Mouse (Mus musculus): ENCODE results near the gene Serpina3m. TPM values are rescaled to one million over a fixed set of nuclear protein-coding genes. Genes with fewer than 3 reads are reported as not detected.
"Not testable (repeated sequence)": the region's sequence is repeated elsewhere in the genome, so short reads cannot be mapped to it uniquely, and the experiment has no call there.

Gene Serpina3m
- polyA plus RNA-seq, 1 experiment from 2014 or later, result not detected

DNA sequence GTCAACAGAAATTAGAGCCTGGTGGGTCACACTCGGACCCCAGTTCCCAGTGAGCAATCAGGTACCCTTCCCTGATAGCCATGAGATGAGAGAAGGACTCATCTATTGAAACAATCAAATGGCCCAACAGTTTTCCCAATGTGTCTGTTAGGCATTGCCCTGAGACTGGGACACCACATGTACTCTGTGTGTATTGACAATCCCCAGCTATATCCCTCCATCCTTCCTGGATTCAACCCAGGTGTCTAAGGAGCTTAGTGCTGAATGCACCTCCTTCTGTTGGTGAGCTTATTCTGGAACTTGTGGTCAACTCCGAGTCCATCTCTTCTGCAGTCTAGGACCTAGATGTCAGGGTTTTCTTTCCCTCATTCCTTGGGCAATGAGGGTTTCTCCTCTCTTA lies 8.8 kb downstream of the Serpina3m start:
- WGBS, result 85% methylated on average over 2 of the region's 2 CpGs
- no peak overlapping the region for H3K27ac ChIP-seq

DNA sequence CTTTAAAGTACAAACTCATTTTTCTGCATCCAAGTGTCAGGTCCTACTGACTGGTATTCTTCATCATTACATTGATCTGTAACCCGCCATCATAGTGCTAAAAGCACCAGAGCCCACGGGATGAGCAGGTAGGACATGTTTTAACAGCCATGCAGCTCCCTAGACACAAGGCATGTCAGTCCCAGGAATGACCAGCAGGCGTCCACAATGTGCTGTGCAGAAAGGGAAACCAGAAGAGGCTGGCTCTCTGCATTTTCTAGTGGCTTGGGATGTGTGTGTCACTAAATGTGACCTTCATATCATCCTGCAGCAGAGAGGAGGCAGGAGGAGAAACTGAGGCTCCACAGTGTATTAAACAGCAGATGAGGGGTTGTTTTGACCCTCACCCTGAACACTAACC lies 13.5 kb downstream of the Serpina3m start:
- H3K27me3 ChIP-seq; H3K4me1 ChIP-seq (replicated peaks); H3K27ac ChIP-seq; H3K4me3 ChIP-seq; H3K36me3 ChIP-seq; H3K9ac ChIP-seq; ATAC-seq (ENCODE audit: low FRiP score); H3K9me3 ChIP-seq; H3K4me2 ChIP-seq: not testable (repeated sequence)
- 45% methylated on average over 3 of the region's 3 CpGs for WGBS

More for the DNA sequence above, 8.8 kb downstream of the Serpina3m start:
- Histone ChIP-seq H3K9ac (no peak overlapping the region), H3K4me3 (no peak overlapping the region), H3K9me3 (no peaks in the 10 kb centered on the region), H3K27me3 (no peaks in the 10 kb centered on the region), H3K4me2 (no peak overlapping the region), H3K36me3 (no peaks in the 10 kb centered on the region), H3K4me1 (replicated peaks) (no peaks in the 10 kb centered on the region)
- ATAC-seq (ENCODE audit: low FRiP score), result no peak

DNA sequence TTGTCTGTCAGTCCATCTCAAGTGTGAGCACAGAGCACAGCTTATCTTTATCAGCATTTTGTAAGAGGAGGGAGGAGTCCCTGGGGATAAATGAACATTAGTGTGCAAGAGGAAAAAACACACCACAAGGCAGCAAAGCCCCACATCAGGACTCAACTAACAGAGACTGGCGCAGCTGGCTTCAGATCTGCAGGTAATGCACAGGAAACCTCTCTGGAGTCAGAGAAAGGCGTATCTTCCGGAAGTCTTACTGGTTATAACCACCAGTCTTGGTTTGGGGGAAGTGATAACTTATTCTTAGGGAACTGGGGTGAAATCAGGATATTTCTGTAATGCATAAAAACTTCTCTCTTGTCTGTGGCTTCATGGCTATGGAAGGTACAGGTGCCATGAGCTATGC lies 17.7 kb downstream of the Serpina3m start:
- H3K27me3 ChIP-seq, result no peaks in the 10 kb centered on the region
- no peak overlapping the region for H3K4me3 ChIP-seq
- WGBS, result 91% methylated on average over 3 of the region's 3 CpGs
- no peaks in the 10 kb centered on the region for H3K9me3 ChIP-seq
- no peak overlapping the region for H3K27ac ChIP-seq
- no peak overlapping the region for H3K4me2 ChIP-seq
- no peaks in the 10 kb centered on the region for H3K4me1 ChIP-seq (replicated peaks)
- H3K36me3 ChIP-seq, result no peaks in the 10 kb centered on the region
- no peak for ATAC-seq (ENCODE audit: low FRiP score)
- no peak overlapping the region for H3K9ac ChIP-seq

DNA sequence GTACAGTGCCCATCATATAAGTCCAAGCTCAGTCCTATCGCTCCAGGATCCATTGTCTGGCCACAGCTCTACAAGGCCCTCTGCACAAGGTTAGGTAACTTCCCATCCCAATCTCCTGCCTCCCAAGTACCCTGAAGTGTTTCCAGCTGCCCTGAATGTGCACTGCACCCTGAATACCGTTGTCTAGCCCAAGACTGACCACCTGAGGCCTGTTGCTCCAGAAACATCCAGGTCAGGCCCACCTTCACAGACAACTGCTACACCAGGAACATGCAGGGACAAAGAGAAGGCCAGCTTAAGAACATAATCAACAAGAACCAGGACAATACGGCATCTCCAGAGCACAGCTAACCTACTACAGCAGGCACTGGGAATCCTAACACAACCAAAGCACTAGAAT lies 31.7 kb downstream of the Serpina3m start:
- no peak for ATAC-seq (ENCODE audit: low FRiP score)
- Histone ChIP-seq H3K4me1 (replicated peaks) (no peaks in the 10 kb centered on the region), H3K9me3 (no peaks in the 10 kb centered on the region), H3K4me3 (no peak overlapping the region), H3K4me2 (no peak overlapping the region), H3K27me3 (no peaks in the 10 kb centered on the region), H3K9ac (no peak overlapping the region), H3K27ac (no peak overlapping the region), H3K36me3 (no peaks in the 10 kb centered on the region)
- WGBS, result 86% methylated on average over 3 of the region's 3 CpGs

DNA sequence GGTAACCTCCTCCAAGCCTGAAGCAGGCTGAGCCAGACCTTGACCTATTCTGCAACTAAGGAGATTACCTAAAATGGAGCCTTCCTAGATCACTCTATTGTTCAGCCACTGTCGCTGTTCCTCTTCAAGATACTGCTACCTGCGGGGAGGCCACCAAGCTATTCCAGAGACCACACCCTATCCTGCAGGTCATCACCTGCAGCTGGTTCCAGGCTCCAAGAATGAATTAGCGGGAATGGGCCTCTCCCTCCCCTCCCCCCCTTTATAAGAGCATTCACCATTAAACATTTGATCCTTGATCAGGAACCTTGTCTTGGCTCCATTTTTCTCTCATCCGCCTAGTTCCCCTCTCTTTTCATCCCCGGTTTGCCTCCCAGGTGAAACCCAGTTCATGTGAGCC lies 38.9 kb downstream of the Serpina3m start:
- H3K4me1 ChIP-seq (replicated peaks); H3K9ac ChIP-seq; H3K4me2 ChIP-seq; H3K27ac ChIP-seq; H3K4me3 ChIP-seq; ATAC-seq (ENCODE audit: low FRiP score); H3K27me3 ChIP-seq; H3K36me3 ChIP-seq; H3K9me3 ChIP-seq: not testable (repeated sequence)
- 79% methylated on average over 5 of the region's 5 CpGs for WGBS

DNA sequence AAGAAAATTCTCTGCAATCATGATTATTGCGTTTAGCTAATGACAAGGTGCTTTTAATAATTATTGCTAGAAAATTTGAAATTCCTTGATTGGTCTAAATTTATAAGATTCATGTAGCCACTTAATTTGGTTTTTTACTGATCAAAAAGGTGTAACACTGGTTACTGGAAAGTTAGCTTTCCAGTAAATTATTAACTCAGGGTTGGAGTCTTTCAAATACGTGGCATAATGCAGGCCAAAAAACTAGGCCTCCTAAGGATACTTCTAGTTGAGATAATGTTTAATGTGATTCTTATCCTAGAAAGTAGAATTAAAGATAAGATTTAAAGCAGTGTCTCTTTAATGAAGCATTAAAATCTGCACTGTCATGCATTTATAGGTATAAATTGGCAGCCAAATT lies 40.1 kb downstream of the Serpina3m start:
- not testable (repeated sequence) for H3K27ac ChIP-seq; H3K27me3 ChIP-seq; H3K4me2 ChIP-seq; H3K9me3 ChIP-seq; H3K4me1 ChIP-seq (replicated peaks); H3K4me3 ChIP-seq; H3K9ac ChIP-seq; H3K36me3 ChIP-seq; ATAC-seq (ENCODE audit: low FRiP score)
- WGBS, result 74% methylated on average over 2 of the region's 2 CpGs

DNA sequence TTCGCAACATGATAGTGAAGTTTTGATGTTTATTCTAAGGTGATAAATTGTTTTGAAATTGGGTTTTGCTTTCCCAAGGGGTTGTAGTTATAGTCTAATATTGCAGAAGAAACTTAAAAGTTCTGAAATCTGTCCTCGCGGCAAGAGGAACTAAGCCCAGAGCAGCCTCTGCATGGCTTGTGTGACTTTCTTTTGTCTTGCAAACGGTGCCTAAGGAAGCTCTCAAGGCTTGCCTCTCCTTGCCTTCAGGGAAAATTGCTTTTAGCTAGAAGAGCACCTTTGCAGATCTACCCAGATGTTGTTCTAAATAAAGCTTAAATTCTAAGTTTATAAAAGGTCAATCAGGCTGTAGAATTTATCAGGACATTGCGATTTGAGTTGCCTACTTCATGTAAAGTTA lies 40.5 kb downstream of the Serpina3m start:
- not testable (repeated sequence) for H3K9me3 ChIP-seq; H3K4me1 ChIP-seq (replicated peaks); H3K4me3 ChIP-seq; H3K27ac ChIP-seq; H3K9ac ChIP-seq; H3K36me3 ChIP-seq; H3K27me3 ChIP-seq; ATAC-seq (ENCODE audit: low FRiP score); H3K4me2 ChIP-seq
- WGBS, result 46% methylated on average over 5 of the region's 5 CpGs

DNA sequence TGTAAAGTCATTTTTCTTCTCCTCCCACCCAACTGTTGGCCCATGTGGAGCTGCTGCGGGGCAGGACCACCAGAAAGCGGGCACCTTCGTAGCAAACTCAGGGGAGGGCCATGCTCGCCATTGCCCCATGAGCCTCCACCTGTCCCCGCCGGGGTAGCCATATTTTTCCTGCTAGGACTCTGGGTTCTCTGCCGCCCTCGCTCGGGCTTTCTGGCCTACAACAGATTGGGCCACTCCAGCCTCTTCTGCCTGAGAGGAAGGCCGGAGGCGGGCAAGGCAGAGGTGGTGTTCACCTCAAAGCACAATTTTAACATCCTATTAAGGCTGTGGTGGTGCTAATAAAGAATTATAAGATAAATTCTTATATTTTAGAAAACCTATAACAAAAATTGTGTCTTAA lies 41.6 kb downstream of the Serpina3m start:
- H3K36me3 ChIP-seq, result no peaks in the 10 kb centered on the region
- H3K4me3 ChIP-seq, result no peak overlapping the region
- no peak overlapping the region for H3K4me2 ChIP-seq
- H3K9ac ChIP-seq, result no peak overlapping the region
- no peak overlapping the region for H3K27ac ChIP-seq
- H3K4me1 ChIP-seq (replicated peaks), result no peaks in the 10 kb centered on the region
- 95% methylated on average over 11 of the region's 11 CpGs for WGBS
- ATAC-seq (ENCODE audit: low FRiP score), result no peak
- H3K9me3 ChIP-seq, result peaks cover 3% of the 10 kb centered on the region
- H3K27me3 ChIP-seq, result no peaks in the 10 kb centered on the region

DNA sequence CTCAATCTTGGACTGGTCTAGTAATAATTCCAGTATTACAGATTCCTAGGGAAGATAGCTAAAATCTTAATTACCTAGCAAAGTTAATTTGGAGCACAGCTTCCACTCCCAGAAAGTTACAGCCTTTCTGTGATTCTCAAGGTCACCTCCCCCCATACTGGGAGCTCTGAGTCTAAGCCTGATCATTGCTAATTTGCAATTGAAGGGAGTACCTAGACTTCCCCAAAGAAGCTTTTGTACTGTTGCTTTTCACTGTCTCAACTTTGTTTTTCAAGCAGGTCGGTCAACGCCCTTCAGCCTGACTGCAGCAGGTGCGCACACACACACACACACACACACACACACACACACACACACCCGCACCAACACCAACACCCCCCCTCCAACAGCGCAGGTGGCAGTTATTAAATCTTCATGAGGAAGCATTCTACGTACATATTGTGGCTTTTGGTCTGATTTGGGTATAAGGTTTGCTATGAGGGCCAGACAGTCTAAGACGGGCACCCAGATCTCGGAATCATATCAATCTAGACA lies 42.9 kb downstream of the Serpina3m start:
- not testable (repeated sequence) for H3K4me2 ChIP-seq; H3K36me3 ChIP-seq; H3K9ac ChIP-seq; H3K9me3 ChIP-seq; H3K4me1 ChIP-seq (replicated peaks); H3K27me3 ChIP-seq; H3K4me3 ChIP-seq; ATAC-seq (ENCODE audit: low FRiP score); H3K27ac ChIP-seq
- 90% methylated on average over 8 of the region's 8 CpGs for WGBS

DNA sequence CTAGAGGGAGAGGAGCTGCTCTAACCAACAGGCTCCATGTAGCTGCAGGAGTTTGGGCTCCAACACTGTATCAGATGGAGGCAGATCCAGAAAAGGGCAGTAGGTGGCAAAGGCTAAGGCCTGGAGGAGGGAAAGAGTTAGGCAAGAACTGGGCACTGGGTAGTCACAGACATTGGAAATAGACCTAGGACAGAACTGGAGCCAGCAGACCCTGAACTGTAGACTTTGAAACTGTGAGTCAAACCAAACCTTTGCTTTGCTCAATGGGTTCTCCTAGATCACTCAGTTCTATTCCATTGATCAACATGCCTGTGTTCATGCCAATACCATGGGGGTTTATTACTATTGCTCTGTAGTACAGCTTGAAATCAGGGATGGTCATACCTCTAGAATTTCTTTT lies 47.7 kb downstream of the Serpina3m start:
- not testable (repeated sequence) for H3K4me3 ChIP-seq; H3K27me3 ChIP-seq; H3K9me3 ChIP-seq; H3K4me2 ChIP-seq; H3K27ac ChIP-seq; H3K36me3 ChIP-seq; H3K9ac ChIP-seq; H3K4me1 ChIP-seq (replicated peaks); ATAC-seq (ENCODE audit: low FRiP score)

DNA sequence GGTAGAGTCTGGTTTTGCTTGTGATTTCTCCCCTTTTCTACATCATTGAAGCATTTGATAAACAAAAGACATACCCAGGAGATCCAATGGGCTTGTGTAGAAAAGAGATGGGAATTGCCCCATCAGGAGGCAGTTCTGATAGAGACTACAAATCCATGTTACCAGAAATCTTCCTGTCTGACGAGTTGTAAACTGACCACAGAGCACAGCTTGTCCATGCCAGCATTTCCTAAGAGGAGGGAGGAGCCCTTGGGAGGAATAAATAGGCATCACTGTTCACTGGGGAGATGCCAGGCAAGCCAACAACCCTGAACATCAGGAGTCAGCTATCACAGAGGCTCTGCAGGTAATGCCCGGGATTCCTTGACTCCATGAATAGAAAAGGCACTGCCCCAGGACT lies 48.6 kb downstream of the Serpina3m start:
- H3K27ac ChIP-seq; H3K36me3 ChIP-seq; H3K9ac ChIP-seq; H3K4me3 ChIP-seq; H3K4me1 ChIP-seq (replicated peaks); H3K9me3 ChIP-seq; H3K27me3 ChIP-seq; H3K4me2 ChIP-seq; ATAC-seq (ENCODE audit: low FRiP score): not testable (repeated sequence)
- WGBS, result 73% methylated on average over 2 of the region's 2 CpGs

DNA sequence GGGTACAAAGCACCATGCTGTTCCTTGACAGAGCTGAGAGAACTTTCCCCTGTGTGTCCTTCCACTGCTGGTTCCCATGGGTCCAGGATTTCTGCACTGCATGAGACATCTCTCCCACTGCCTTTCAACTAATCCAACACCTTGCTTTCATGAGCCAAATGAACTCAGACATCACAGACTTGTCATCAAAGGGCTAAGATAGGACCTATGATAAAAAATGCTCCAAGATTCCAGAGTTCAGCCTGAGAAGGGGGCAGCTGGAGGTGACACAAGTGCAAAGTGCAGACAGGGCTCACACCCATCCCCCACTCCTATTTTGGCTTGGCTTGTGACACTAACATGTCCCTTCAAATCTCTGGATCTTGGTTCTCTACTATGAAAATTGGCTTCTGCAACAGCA lies 50.2 kb downstream of the Serpina3m start:
- Histone ChIP-seq H3K4me1 (replicated peaks) (no peaks in the 10 kb centered on the region), H3K4me2 (no peak overlapping the region), H3K36me3 (no peaks in the 10 kb centered on the region), H3K9me3 (no peaks in the 10 kb centered on the region), H3K27ac (no peak overlapping the region), H3K4me3 (no peak overlapping the region), H3K9ac (no peak overlapping the region), H3K27me3 (no peaks in the 10 kb centered on the region)
- ATAC-seq (ENCODE audit: low FRiP score), result no peak

DNA sequence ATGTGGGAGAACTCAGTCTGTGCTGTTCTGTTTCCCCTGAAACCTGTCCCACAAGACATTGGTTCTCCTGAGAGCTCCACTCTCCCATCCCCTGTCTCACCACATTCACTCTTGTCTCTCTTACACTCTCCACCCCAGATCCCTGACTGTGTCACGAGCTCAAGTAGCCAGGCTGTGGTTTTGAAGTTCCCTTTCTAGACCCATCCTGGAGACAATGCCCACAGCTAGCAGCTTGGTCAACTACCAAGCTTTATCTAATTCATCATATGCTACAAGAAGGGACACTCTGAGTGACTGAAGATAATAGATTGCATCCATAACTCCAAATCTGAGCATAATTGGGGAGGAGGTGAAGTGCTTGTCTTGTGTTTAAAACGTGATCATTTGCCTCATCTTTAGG lies 52.8 kb downstream of the Serpina3m start:
- not testable (repeated sequence) for H3K36me3 ChIP-seq; H3K9ac ChIP-seq; ATAC-seq (ENCODE audit: low FRiP score); H3K27ac ChIP-seq; H3K4me2 ChIP-seq; H3K9me3 ChIP-seq; H3K4me3 ChIP-seq; H3K27me3 ChIP-seq; H3K4me1 ChIP-seq (replicated peaks)
- 67% methylated on average over 2 of the region's 2 CpGs for WGBS

DNA sequence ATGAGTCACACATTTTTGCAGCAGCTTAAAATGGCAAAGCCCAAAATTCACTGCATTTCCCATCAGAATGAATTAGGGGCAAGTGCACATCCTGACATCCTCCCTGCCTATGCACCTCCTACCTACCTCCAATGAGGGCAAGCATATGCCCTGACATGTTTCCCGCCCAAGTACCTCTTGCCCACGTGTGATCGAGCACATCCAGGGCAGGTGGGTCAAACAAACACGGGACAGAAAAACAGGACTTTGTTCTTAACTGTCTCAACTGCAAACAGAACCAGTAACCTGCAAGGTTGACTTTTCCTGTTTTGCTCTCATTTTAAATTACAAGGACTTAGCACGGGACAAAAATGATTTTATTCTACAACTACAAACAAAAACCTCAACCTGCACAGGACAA lies 65.7 kb downstream of the Serpina3m start:
- H3K4me2 ChIP-seq, result no peak overlapping the region
- ATAC-seq (ENCODE audit: low FRiP score), result no peak
- H3K4me3 ChIP-seq, result no peak overlapping the region
- H3K9ac ChIP-seq, result no peak overlapping the region
- H3K27me3 ChIP-seq, result no peaks in the 10 kb centered on the region
- no peaks in the 10 kb centered on the region for H3K4me1 ChIP-seq (replicated peaks)
- WGBS, result 86% methylated on average over 5 of the region's 5 CpGs
- H3K27ac ChIP-seq, result no peak overlapping the region
- no peaks in the 10 kb centered on the region for H3K9me3 ChIP-seq
- H3K36me3 ChIP-seq, result no peaks in the 10 kb centered on the region

All from hindbrain, embryonic 13.5 days (tissue).